7 mouse cellular contexts compared by ENCODE assay signal in the genomic region with DNA sequence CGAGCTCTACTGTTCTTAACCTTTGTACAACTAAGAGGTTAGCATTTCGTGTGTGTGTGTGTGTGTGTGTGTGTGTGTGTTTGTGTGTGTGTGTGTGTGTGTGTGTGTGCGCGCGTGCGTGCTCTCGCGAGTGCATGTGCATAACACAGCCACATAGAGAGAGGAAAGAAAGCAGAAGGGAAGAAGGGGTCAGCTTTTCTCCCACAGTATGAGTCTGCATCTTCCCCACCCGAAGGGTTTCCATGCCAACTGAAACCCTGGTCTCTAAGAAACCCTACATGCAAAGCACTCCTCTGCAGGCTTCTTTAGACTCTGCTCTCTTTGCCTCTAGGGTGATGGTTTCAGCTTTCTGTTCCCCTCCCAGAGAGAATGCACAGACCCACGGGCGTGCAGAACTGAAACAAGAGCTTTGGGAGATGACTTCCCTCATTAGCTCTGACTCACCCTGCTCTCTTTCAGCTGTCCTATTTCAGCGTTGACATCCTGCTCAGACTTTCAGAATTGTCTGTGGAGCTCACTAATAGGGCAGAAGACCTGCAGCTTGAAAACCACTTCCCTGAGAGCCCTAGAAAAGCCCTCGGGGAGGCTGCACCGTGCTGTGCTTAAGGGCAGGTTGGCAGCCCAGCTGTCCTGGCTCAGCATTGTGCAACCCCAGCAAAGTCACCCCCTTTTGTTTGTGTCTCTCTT. TPM values are rescaled to one million over a fixed set of nuclear protein-coding genes. Genes with fewer than 3 reads are reported as not detected.
DNase-seq lines count a peak whose midpoint lies in the region; ATAC-seq and TF ChIP-seq lines count a peak whose summit lies in the region.

No protein-coding gene starts in this region.

- H3K4me1 ChIP-seq in liver, adult 2 months (ENCODE audit: control insufficient read depth, insufficient read depth, low read length), result no peaks in the 10 kb centered on the region; the same call in 1 of the 2 replicates
- H3K4me1 ChIP-seq in liver, embryonic 12.5 days, result no peaks in the 10 kb centered on the region
- H3K4me1 ChIP-seq in hindbrain, embryonic 12.5 days, result peaks cover 15% of the 10 kb centered on the region

- WGBS in liver, adult 2 months, result 73% methylated on average over 14 of the region's 14 CpGs
- WGBS in liver, embryonic 12.5 days (ENCODE audit: insufficient replicate concordance), result 54% methylated on average over 14 of the region's 14 CpGs
- 59% methylated on average over 11 of the region's 14 CpGs for WGBS in hindbrain, embryonic 12.5 days

- no peaks in the 10 kb centered on the region for H3K9me3 ChIP-seq in liver, embryonic 12.5 days (replicated peaks)
- no peaks in the 10 kb centered on the region for H3K9me3 ChIP-seq in hindbrain, embryonic 12.5 days (replicated peaks)

- intact Hi-C loops in heart, postnatal 36 days (cut with DNase I), result no loop called here

- H3K79me2 ChIP-seq in liver, adult 2 months (ENCODE audit: control insufficient read depth, insufficient read depth, low read length), result no peaks in the 10 kb centered on the region

- DNase-seq in liver, adult 2 months (ENCODE audit: extremely low read depth, low read depth, low spot score), result peak; percentile 45
- DNase-seq in brain, embryonic 18.5 days (ENCODE audit: low read depth, low spot score), result peak; percentile 64
- peak; percentile 10 for DNase-seq in mesoderm, embryonic 11.5 days (ENCODE audit: low read depth, low spot score)
- peak; percentile 19 to 37 for DNase-seq in spleen, postnatal 14 days (ENCODE audit: low spot score in 2 of 2)
- no peak for DNase-seq in heart, postnatal 36 days

- no peak for TF ChIP-seq CTCF in liver, adult 2 months (IDR thresholded peaks at IDR 0.05; ENCODE audit: low read depth, low read length)

- TF ChIP-seq POLR2A in liver, adult 2 months (IDR thresholded peaks at IDR 0.05; ENCODE audit: extremely low read depth, insufficient read depth, low read length), result no peak

- ATAC-seq in liver, embryonic 12.5 days, result no peak
- ATAC-seq in hindbrain, embryonic 12.5 days (ENCODE audit: low FRiP score), result no peak

- no peak overlapping the region for H3K9ac ChIP-seq in liver, adult 2 months (ENCODE audit: low read depth, low read length)
- no peak overlapping the region for H3K9ac ChIP-seq in liver, embryonic 12.5 days
- no peak overlapping the region for H3K9ac ChIP-seq in hindbrain, embryonic 12.5 days

- no peak overlapping the region for H3K4me3 ChIP-seq in liver, adult 2 months (ENCODE audit: insufficient read depth, low read depth, low read length)
- H3K4me3 ChIP-seq in liver, embryonic 12.5 days, result no peak overlapping the region
- no peak overlapping the region for H3K4me3 ChIP-seq in hindbrain, embryonic 12.5 days

- no peak overlapping the region for H3K4me2 ChIP-seq in liver, embryonic 12.5 days
- no peak overlapping the region for H3K4me2 ChIP-seq in hindbrain, embryonic 12.5 days (replicated peaks)

- no peaks in the 10 kb centered on the region for H3K27me3 ChIP-seq in liver, adult 2 months (ENCODE audit: control insufficient read depth, insufficient read depth, low read length)
- 0 out of 2 replicates have a peak, but pooled peaks cover 4% of the 10 kb centered on the region for H3K27me3 ChIP-seq in liver, embryonic 12.5 days (replicated peaks)
- no peaks in the 10 kb centered on the region for H3K27me3 ChIP-seq in hindbrain, embryonic 12.5 days

- H3K36me3 ChIP-seq in liver, adult 2 months (ENCODE audit: control insufficient read depth, insufficient read depth, low read length), result no peaks in the 10 kb centered on the region
- no peaks in the 10 kb centered on the region for H3K36me3 ChIP-seq in liver, embryonic 12.5 days
- H3K36me3 ChIP-seq in hindbrain, embryonic 12.5 days, result no peaks in the 10 kb centered on the region

- H3K27ac ChIP-seq in liver, adult 2 months (replicated peaks; ENCODE audit: insufficient read depth, low read depth, low read length), result peak overlapping the region; percentile 21; the same call in 1 of the 2 replicates
- no peak overlapping the region for H3K27ac ChIP-seq in liver, embryonic 12.5 days
- peak overlapping the region; percentile 48 for H3K27ac ChIP-seq in hindbrain, embryonic 12.5 days

RNA-seq across cellular contexts. Expression of a gene that starts 21.4 kb away (rescaled TPM):
- 0.09 and 0.27 TPM in 2 replicates for total RNA-seq in liver, adult 2 months (2014; rRNA removed)
- 0.09 and 0.18 TPM in 2 replicates for polyA plus RNA-seq in liver, adult 2 months (2012; rRNA removed)
- 0.05 and 0.06 TPM in 2 replicates for polyA plus RNA-seq in liver, embryonic 12.5 days (2016; fragmentation: Nextera tagmentation; extraction: Ambion mirVana)
- 0.13 and 0.25 TPM in 2 replicates for polyA plus RNA-seq in hindbrain, embryonic 12.5 days (2016; fragmentation: Nextera tagmentation; extraction: Ambion mirVana)
- total RNA-seq in heart, postnatal 36 days (2021), result 1 to 10 TPM; 1.1 to 1.4 TPM

RNA-seq across cellular contexts. Expression of a gene that starts 28.3 kb away (rescaled TPM):
- total RNA-seq in liver, adult 2 months (2014; rRNA removed), result 16.5 and 17.5 TPM in 2 replicates
- polyA plus RNA-seq in liver, adult 2 months (2012; rRNA removed), result 3.1 and 3.2 TPM in 2 replicates
- polyA plus RNA-seq in liver, embryonic 12.5 days (2016; fragmentation: Nextera tagmentation; extraction: Ambion mirVana), result 7.7 and 8.2 TPM in 2 replicates
- polyA plus RNA-seq in hindbrain, embryonic 12.5 days (2016; fragmentation: Nextera tagmentation; extraction: Ambion mirVana), result 18.3 and 19.3 TPM in 2 replicates
- total RNA-seq in heart, postnatal 36 days (2021), result 10 to 100 TPM; 25.4 to 31.5 TPM

RNA-seq across cellular contexts. Expression of a gene that starts 32.6 kb away (rescaled TPM):
- total RNA-seq in liver, adult 2 months (2014; rRNA removed), result 0.92 and 1.5 TPM in 2 replicates
- polyA plus RNA-seq in liver, adult 2 months (2012; rRNA removed), result 0.61 and 1.2 TPM in 2 replicates
- polyA plus RNA-seq in liver, embryonic 12.5 days (2016; fragmentation: Nextera tagmentation; extraction: Ambion mirVana), result 2.6 and 2.7 TPM in 2 replicates
- polyA plus RNA-seq in hindbrain, embryonic 12.5 days (2016; fragmentation: Nextera tagmentation; extraction: Ambion mirVana), result 1.5 and 1.7 TPM in 2 replicates
- 1 to 10 TPM in 1 of 2 experiments, under 1 TPM in 1; 0.94 to 1.6 TPM for total RNA-seq in heart, postnatal 36 days (2021)

Comparison
In these comparisons a context has a peak if more than half of its experiments do, and no peak if none do; other contexts are left out.
1. DNase-seq: peak in liver, adult 2 months (single experiment), brain, embryonic 18.5 days (single experiment), mesoderm, embryonic 11.5 days (single experiment) and spleen, postnatal 14 days (2 of 2); none in heart, postnatal 36 days (0 of 2).